Mouse (Mus musculus) midbrain, postnatal 0 days (tissue): ENCODE results near the gene Zfp870. TPM values are rescaled to one million over a fixed set of nuclear protein-coding genes. Genes with fewer than 3 reads are reported as not detected.

ENCODE experiments used
- ATAC-seq: fragments of 200-750 bp; cut with Nextera tagmentation; 2 replicates; pipeline ENCODE4 v1.8.0; 2017; ENCODE audit warnings: moderate number of reproducible peaks, mild to moderate bottlenecking, moderate TSS enrichment, moderate library complexity; ENCODE audit not compliant: low FRiP score
- DNase-seq: peaks from one replicate; pipeline ENCODE4 v3.0.0-alpha.2; 2015; ENCODE audit warnings: low spot score
- H3K27ac ChIP-seq: fragments of 300-500 bp; sonication (generic); 2 replicates; pipeline ENCODE4 v1.5.1; 2014; ENCODE audit warnings: low read depth, mild to moderate bottlenecking, low read length, mixed read lengths
- H3K27me3 ChIP-seq: fragments of 300-500 bp; sonication (generic); 2 replicates; pipeline ENCODE4 v1.6.1; 2014; ENCODE audit warnings: low read length, control low read depth, mixed read lengths; ENCODE audit not compliant: insufficient read depth
- H3K36me3 ChIP-seq: fragments of 300-500 bp; sonication (generic); 2 replicates; pipeline ENCODE4 v1.6.1; 2014; ENCODE audit warnings: low read length, control low read depth, mixed read lengths; ENCODE audit not compliant: insufficient read depth
- H3K4me1 ChIP-seq: fragments of 300-500 bp; sonication (generic); 2 replicates; pipeline ENCODE4 v1.6.1; 2014; ENCODE audit warnings: mild to moderate bottlenecking, control low read depth, antibody characterized with exemption, low read length, mixed read lengths; ENCODE audit not compliant: insufficient read depth
- H3K4me2 ChIP-seq: fragments of 300-500 bp; sonication (generic); 2 replicates; pipeline ENCODE4 v1.6.1; 2014; ENCODE audit warnings: low read depth, mild to moderate bottlenecking, low read length, mixed read lengths; ENCODE audit not compliant: poor library complexity, severe bottlenecking
- H3K4me3 ChIP-seq: fragments of 300-500 bp; sonication (generic); 2 replicates; pipeline ENCODE4 v1.5.1; 2014; ENCODE audit warnings: low read depth, mild to moderate bottlenecking, low read length, moderate library complexity
- H3K9ac ChIP-seq: fragments of 300-500 bp; sonication (generic); replicated peaks from 2 replicates; pipeline ENCODE4 v1.6.1; 2014; ENCODE audit warnings: mild to moderate bottlenecking, low read length, moderate library complexity, mixed read lengths; ENCODE audit not compliant: poor library complexity, severe bottlenecking
- H3K9me3 ChIP-seq: fragments of 300-500 bp; sonication (generic); 2 replicates; pipeline ENCODE4 v1.6.1; 2016; ENCODE audit warnings: low read length, control low read depth
- CTCF ChIP-seq: IDR thresholded peaks from 2 replicates; pipeline ENCODE4 v1.5.1; 2016; ENCODE audit warnings: antibody characterized with exemption, mild to moderate bottlenecking
- WGBS: fragments of 180-500 bp; shearing (Covaris S2); extraction: QIAGEN DNeasy Blood & Tissue Kit; methylation state at CpG from one replicate; pipeline ENCODE4 v1.1.7; 2014; 5-methylcytosine and 5-hydroxymethylcytosine counted together
- polyA plus RNA-seq: library from polyadenylated mRNA; unstranded; fragments of >200 nt; fragmentation: Nextera tagmentation; extraction: Ambion mirVana; gene quantifications from 2 replicates; pipeline ENCODE4 v1.2.1, GENCODE M21; 2015
- total RNA-seq: library from RNA; depleted of rRNA; stranded (reverse); fragments of >200 nt; gene quantifications from 2 replicates; pipeline ENCODE4 v1.2.3, GENCODE M21; 2014; rRNA removed

Zfp870 gene
- total RNA-seq (6.7 and 8.1 TPM in 2 replicates), polyA plus RNA-seq (4.9 and 5.8 TPM in 2 replicates)

- ATAC-seq (peak; percentile 99), DNase-seq (peak; percentile 97)
- Histone ChIP-seq H3K4me2 (peak within 1 kb of the TSS; percentile 87), H3K36me3 (no peaks in the 10 kb centered on the region), H3K4me3 (peak within 1 kb of the TSS; percentile 68), H3K9me3 (no peaks in the 10 kb centered on the region), H3K4me1 (peaks cover 8% of the 10 kb centered on the region; the same call in 1 of the 2 replicates), H3K27me3 (no peaks in the 10 kb centered on the region), H3K27ac (peak within 1 kb of the TSS; percentile 82), H3K9ac (peak within 1 kb of the TSS; percentile 50)
- 10% methylated on average over 33 of the region's 33 CpGs for WGBS
- TF ChIP-seq CTCF = peak; percentile 63
These were observed at the start of gene Zfp870 for GRCm38 (mm10) chr17:32891239-32892180. Zfp870 (minus strand) TSS chr17:32891642.

GRCm38 (mm10) chr17:32939831-32940230 is 48.4 kb upstream of the Zfp870 start:
- Histone ChIP-seq H3K9me3 (no peaks in the 10 kb centered on the region), H3K9ac (no peak overlapping the region), H3K4me2 (no peak overlapping the region), H3K4me3 (no peak overlapping the region), H3K27me3 (no peaks in the 10 kb centered on the region), H3K4me1 (no peaks in the 10 kb centered on the region), H3K36me3 (no peaks in the 10 kb centered on the region), H3K27ac (no peak overlapping the region)
- no peak for DNase-seq
- WGBS = 89% methylated on average over 4 of the region's 4 CpGs
- no peak for ATAC-seq
- no peak for TF ChIP-seq CTCF

- H3K27me3 ChIP-seq = no peaks in the 10 kb centered on the region
- no peak for DNase-seq
- ATAC-seq = no peak
- no peaks in the 10 kb centered on the region for H3K9me3 ChIP-seq
- peaks cover 3% of the 10 kb centered on the region for H3K4me1 ChIP-seq
- no peak overlapping the region for H3K4me3 ChIP-seq
- no peak overlapping the region for H3K27ac ChIP-seq
- no peak overlapping the region for H3K4me2 ChIP-seq
- H3K9ac ChIP-seq = no peak overlapping the region
- WGBS = 77% methylated on average over 5 of the region's 5 CpGs
- H3K36me3 ChIP-seq = no peaks in the 10 kb centered on the region
- no peak for TF ChIP-seq CTCF
These were observed 36.4 kb upstream of the Zfp870 start for GRCm38 (mm10) chr17:32927803-32928202.

- peak overlapping the region; percentile 57; the same call in 1 of the 2 replicates for H3K27ac ChIP-seq
- no peaks in the 10 kb centered on the region for H3K27me3 ChIP-seq
- ATAC-seq = peak; percentile 98
- WGBS = 17% methylated on average over 32 of the region's 32 CpGs
- H3K4me3 ChIP-seq = peak overlapping the region; percentile 47
- TF ChIP-seq CTCF = peak; percentile 18; the same call in 1 of the 2 replicates
- peaks cover 6% of the 10 kb centered on the region; the same call in 1 of the 2 replicates for H3K9me3 ChIP-seq
- peak; percentile 83 for DNase-seq
- H3K36me3 ChIP-seq = no peaks in the 10 kb centered on the region
- H3K4me1 ChIP-seq = peaks cover 3% of the 10 kb centered on the region
- peak overlapping the region; percentile 87 for H3K4me2 ChIP-seq
- H3K9ac ChIP-seq = peak overlapping the region; percentile 73
These were observed 33.3 kb upstream of the Zfp870 start for GRCm38 (mm10) chr17:32924658-32925312.

GRCm38 (mm10) chr17:32923681-32924080 is 32.2 kb upstream of the Zfp870 start:
- Histone ChIP-seq H3K4me2 (no peak overlapping the region), H3K4me3 (no peak overlapping the region), H3K9ac (no peak overlapping the region), H3K27ac (no peak overlapping the region), H3K36me3 (no peaks in the 10 kb centered on the region), H3K27me3 (no peaks in the 10 kb centered on the region), H3K4me1 (peaks cover 3% of the 10 kb centered on the region), H3K9me3 (peaks cover 6% of the 10 kb centered on the region; the same call in 1 of the 2 replicates)
- ATAC-seq (no peak), DNase-seq (no peak)
- TF ChIP-seq CTCF = no peak
- 100% methylated on average over 1 of the region's 1 CpGs for WGBS
